Mouse (Mus musculus): ENCODE results near the gene Hsf2.

DNA sequence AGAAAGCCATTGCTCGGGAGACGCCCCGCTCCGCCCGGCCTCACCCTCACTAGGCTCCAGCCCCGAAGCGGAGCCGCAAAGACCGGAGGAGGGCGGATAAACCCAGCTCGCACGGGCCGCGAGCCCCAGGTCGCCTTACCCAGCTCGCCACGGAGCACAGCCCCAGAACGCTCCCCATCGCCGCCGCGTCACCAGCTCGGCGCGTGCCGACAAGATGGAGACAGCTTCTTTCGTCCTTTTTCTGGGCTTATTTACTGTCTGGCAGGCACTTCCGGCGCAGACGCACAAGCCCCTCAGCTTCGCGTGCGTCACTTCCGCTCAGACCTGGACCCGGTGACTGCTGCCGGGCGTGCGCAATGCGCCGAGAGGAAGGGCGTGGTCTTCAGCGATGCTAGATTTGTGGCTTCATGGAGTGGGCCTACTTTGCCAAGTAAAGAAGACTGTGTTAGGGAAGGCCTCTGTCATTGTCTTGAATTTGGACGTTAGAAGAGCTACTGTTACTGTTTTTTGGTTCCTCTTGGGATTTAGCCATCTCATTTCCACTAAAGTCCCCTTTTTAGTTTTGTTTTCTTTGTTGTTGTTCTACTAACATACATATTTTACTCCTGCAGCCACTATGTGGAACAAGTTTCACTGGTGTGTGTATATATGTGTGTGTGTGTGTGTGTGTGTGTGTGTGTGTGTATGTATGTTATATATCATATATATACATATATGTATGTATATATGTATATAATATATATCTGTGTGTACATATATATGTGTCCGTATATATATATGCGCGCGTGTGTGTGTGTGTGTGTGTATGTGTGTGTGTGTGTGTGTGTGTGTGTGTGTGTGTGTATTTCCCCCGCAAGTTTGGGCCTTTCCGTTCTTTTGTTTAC, 46.3 kb downstream of the Hsf2 start, which contains the start of gene Serinc1:
- no peak for TF ChIP-seq CTCF (conservative IDR thresholded peaks at IDR 0.05; ENCODE audit: low read length)
- TF ChIP-seq NANOG (IDR thresholded peaks at IDR 0.05; ENCODE audit: borderline replicate concordance, low read length), result no peak

Measured in E14TG2a.4 (cell line).